Mouse (Mus musculus) adrenal gland, adult 2 months (tissue): ENCODE results near the gene Wdfy1. TPM values are rescaled to one million over a fixed set of nuclear protein-coding genes. Genes with fewer than 3 reads are reported as not detected.

Source experiments
- DNase-seq: peaks from one replicate; pipeline ENCODE4 v3.0.0; 2021
- polyA plus RNA-seq: library from polyadenylated mRNA; depleted of rRNA; stranded (reverse); fragments of >200 nt; gene quantifications from 2 replicates; pipeline ENCODE4 v1.2.3, GENCODE M21; 2012
- total RNA-seq, 2 experiments: library from RNA; stranded (reverse); gene quantifications; 2 replicates each; pipeline ENCODE4 v1.2.3; 2021

The Wdfy1 gene
- total and polyA plus RNA-seq, 3 experiments: 39.0 to 43.5 (median 42.6) TPM

- peak; percentile 89 for DNase-seq
These were observed 14.6 kb downstream of the Wdfy1 start for GRCm38 (mm10) chr1:79761106-79761916.

DNA sequence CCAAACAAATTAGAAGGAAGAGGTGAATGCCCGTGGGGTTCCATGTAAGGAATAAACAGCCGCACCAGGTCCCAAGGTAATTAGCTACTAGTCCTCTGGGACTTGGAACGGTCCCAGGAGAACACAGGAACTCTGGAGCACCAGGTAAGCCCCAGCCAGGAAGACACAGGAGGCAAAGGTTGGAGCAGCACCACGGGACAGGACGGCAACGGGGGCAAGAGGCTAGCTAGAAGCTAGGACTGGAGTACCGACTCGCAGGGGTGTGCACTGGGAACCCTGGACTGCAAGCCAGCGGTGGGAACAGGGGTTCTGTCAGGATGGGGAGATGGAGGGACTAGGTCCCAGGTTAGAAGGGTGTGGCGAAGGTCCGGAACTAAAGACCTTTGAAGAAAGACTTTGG lies 15.3 kb downstream of the Wdfy1 start:
- peak; percentile 50 for DNase-seq

DNA sequence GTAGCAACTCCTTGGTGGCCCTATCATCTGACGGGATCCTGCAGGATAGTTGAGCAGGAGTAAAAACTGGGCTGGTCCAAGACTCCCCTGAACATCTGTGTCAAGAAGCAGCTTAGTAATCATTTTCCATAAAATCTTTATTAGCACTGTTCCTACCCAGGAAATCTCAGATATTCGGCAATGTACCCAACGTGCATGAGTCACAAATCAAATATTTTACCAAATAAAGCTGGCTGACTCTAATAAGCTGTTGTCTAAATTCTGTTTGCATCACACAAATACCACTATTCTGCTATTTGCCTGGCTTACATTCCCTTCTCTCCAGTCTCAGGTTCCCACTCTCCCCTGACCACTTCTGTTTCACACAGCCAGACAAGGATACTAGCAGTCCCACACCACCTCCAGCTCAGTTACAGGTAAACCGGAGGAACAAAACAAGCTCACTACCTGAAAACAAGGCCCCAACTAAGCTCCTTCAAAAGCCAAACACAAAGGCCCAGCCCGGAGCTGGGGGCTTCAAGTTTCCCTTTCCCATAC lies 16.4 kb downstream of the Wdfy1 start:
- no peak for DNase-seq

- no peak for DNase-seq
These were observed 16.9 kb downstream of the Wdfy1 start for GRCm38 (mm10) chr1:79759006-79759405.

DNA sequence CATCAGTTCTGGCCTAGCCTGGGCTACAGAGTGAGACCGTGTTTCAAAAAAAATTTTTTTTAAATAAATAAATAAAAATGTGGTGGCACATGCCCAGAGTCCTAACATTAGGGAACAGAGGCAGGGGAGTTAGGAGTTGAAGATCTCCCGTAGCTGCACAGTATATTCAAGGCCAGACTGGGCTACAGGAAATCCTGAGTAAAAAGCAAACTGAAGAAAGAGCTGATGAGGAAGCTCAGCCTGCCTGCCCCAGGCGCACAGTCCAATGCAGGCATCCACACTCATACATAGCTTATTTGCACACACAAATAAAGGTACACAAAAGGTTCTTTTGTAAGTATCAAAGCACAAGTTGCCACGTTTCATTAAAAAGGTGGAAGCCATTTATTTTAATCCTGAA lies 18.3 kb downstream of the Wdfy1 start:
- DNase-seq: no peak

- DNase-seq: peak; percentile 55
These were observed 18.8 kb downstream of the Wdfy1 start for GRCm38 (mm10) chr1:79757161-79757560.

GRCm38 (mm10) chr1:79756417-79756816 lies 19.5 kb downstream of the Wdfy1 start:
- DNase-seq: peak; percentile 48

- peak; percentile 67 for DNase-seq
These were observed 20.6 kb downstream of the Wdfy1 start for GRCm38 (mm10) chr1:79755376-79755775.

GRCm38 (mm10) chr1:79754936-79755335 lies 21.0 kb downstream of the Wdfy1 start:
- no peak for DNase-seq

DNA sequence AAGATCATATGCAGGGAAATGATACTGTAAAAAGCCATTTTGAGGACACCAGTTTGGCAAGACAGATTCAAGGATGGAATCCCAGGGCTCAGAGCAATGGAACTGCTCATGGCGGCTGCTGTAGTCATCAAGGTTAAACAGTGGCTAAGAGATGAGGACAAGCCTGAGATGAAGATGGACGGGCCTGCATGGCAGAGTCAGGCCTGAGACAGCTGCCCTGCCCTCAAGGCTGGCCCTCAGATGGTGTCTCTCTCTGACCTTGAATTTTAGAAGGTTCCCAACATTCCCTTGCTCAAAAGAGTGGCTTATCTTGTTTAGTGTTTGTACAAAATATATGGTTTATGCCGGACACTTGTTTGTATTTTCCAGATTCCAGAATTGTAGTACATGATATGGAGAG lies 22.5 kb downstream of the Wdfy1 start:
- peak; percentile 56 for DNase-seq

GRCm38 (mm10) chr1:79752714-79753340 lies 23.1 kb downstream of the Wdfy1 start:
- no peak for DNase-seq

GRCm38 (mm10) chr1:79752015-79752695 lies 23.8 kb downstream of the Wdfy1 start:
- peak; percentile 36 for DNase-seq

- DNase-seq: no peak
These were observed 24.8 kb downstream of the Wdfy1 start for GRCm38 (mm10) chr1:79751186-79751585.

DNA sequence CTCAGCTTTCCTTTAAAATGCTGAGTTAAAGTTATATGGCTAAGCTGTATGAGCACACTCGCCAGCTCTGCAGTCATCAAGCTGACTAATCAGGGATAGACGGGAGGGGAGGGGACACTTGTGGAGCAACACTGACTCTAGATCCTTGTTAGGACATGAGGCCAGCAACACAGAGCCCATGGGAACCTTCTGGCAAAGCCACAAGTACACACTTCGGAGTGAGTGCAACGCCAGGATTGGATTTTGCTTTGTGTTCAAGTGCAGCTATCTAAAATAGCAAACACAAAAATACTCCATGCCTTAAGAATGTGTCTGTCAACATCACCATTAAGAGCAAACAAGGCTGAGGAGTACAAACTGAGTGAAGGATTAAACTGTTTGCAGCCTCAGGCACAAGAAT lies 29.9 kb downstream of the Wdfy1 start:
- peak; percentile 59 for DNase-seq

DNA sequence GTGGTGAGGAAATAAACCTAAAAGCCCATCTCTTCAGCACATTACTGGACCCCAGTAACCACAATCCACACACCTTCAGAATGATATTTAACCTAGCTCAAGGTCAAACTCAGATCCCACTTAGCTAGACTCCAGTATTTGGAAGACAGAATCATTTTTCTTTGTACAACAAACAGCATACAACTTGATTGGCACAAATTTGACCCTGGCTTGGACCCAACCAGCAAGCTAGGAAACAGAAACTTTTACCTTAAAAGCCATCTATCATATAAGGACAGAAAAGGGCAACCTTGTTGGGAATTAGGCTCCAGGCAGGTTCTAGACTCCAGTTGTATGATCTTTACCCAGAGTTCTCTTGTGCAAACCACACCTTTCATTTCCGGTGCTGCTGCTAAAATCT lies 32.6 kb downstream of the Wdfy1 start:
- no peak for DNase-seq

DNA sequence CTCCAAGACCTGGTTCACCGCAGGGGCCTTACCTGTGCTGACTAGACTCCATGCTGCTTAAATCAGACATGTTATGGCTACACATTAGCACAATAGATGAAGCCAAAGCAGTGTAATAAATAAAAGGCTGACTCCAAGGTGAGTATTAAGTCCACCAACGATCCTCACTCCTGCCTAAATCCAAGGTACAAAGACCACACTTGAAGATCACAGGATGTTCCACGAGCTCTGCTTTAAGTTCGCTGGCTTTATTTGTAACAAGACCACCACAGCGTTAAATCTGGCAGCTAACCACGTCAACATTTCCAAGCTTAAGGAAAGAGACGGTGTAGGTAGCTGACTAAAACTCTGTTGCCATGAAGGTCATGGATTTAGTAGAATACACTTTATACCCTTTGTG lies 33.0 kb downstream of the Wdfy1 start:
- DNase-seq: no peak

GRCm38 (mm10) chr1:79741002-79741401 lies 34.9 kb downstream of the Wdfy1 start:
- peak; percentile 28 for DNase-seq

GRCm38 (mm10) chr1:79739726-79740125 lies 36.2 kb downstream of the Wdfy1 start:
- DNase-seq: peak; percentile 36

DNA sequence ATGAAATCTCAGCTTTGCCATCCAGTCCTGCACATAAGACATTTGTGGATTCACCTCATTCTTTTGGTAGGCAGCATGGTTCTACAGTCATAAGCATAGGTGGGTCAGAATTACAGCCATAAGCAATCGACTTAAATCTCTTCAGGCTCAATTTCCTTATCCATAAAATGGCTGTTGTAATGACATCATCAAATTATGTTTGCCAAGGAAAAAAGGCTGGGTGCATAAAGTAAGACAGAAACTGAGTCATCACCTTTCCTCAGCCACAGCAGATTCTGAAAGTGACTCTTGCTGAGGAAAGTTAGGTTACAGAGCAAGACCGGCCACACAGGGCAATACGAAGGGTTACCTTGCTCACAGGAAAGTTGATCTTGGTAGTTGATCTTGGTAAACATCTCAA lies 39.5 kb downstream of the Wdfy1 start:
- DNase-seq: no peak

GRCm38 (mm10) chr1:79734794-79735193 lies 41.1 kb downstream of the Wdfy1 start:
- DNase-seq: no peak

DNA sequence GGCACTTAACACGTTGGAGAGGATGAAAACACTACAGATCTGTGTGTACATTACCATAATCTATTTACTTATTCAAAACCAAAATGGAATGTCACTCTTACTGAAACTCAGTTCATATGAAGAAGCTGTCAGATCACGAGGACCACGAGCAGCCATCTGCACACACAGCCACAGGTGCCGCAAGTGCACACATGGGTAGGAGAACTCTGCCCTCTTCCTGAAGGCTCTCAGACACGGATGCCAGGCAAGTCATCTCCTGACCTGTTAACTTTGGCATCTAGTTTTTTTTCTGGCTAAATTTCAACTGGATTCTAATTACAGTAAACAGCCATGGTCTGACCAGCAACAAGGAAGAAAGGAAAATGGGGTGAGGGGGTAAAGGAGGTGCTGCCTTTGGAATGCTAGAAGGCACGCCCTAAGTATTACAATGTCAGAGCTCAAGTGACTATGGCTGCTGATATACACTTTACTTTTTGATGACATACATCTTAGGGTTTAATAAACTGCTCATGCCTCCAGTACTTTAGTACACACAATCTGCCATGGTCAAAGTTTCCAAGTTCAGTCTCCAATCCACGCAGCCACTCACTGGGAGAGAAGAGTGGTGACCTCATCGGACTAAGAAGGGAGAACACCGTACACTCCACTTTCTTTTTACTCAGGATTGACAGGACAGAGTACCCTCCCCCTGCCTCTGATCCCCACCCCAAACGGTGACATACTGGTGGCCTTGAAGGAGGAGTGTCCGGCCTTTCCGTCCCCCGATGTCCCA lies 61.6 kb downstream of the Wdfy1 start:
- no peak for DNase-seq

DNA sequence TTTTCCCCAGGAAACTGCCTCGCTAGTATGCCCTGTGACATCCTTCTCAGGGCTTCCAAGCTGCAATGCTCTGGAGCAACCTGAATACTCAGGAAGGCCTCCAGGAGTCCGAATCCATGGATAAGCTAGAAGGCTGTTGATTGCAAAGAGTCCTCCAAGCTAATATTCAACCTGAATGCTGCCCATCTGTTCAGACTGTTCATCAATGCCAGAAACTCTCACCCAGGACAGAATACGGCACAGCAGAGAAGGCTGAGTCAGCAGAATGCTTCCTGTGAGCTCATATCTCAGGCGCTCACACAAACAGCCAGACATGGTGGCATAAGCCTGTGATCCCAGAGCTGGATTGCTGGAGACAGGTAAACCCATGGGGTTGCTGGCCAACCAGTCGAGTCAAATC lies 62.9 kb downstream of the Wdfy1 start:
- no peak for DNase-seq
